ENCODE assay signal across 16 mouse cellular contexts in genomic region chr12:44899173-44899870, GRCm38 (mm10).
A peak's percentile ranks its signal among the peaks of the same experiment; 100 is the strongest.
DNase-seq lines count a peak whose midpoint lies in the region; ATAC-seq and TF ChIP-seq lines count a peak whose summit lies in the region.
"Had no signal": no experiment of that assay in that cellular context is flagged by ENCODE, and none has a peak within 500 bp of the region (broad histone marks: within the 10 kb centered on the region; RNA-seq: fewer than 3 reads in every experiment).

No protein-coding gene starts in this region.

- H3K4me3 ChIP-seq in gastrocnemius, adult 2 months, result no peak overlapping the region
- no peak overlapping the region for H3K4me3 ChIP-seq in forebrain, postnatal 0 days (ENCODE audit: low read depth, low read length)
- H3K4me3 ChIP-seq: embryonic facial prominence, embryonic 10.5 days; heart, embryonic 10.5 days; hindbrain, embryonic 15.5 days had no signal

- no peaks in the 10 kb centered on the region for H3K27me3 ChIP-seq in forebrain, postnatal 0 days (ENCODE audit: insufficient read depth, low read length)
- H3K27me3 ChIP-seq: hindbrain, embryonic 15.5 days had no signal

- DNase-seq in gastrocnemius, adult 18-20 months (ENCODE audit: low spot score), result peak; percentile 3
- DNase-seq in gastrocnemius, adult 2 months, result no peak
- DNase-seq in layer of hippocampus, adult 9-10 months (ENCODE audit: low spot score), result peak; percentile 45
- no peak for DNase-seq in layer of hippocampus, postnatal 36 days
- DNase-seq in forebrain, postnatal 0 days, result peak; percentile 48
- DNase-seq in right cerebral cortex, adult 18-20 months, result no peak
- DNase-seq: adrenal gland, adult 2 months; adrenal gland, postnatal 25 days; cerebellum, adult 2 months; cerebellum, postnatal 10 days; gastrocnemius, postnatal 36 days; heart, adult 18-20 months had no signal

- no peak overlapping the region for H3K27ac ChIP-seq in gastrocnemius, adult 2 months
- H3K27ac ChIP-seq in forebrain, postnatal 0 days (ENCODE audit: low read depth, low read length), result no peak overlapping the region
- H3K27ac ChIP-seq: embryonic facial prominence, embryonic 10.5 days; heart, embryonic 10.5 days; hindbrain, embryonic 15.5 days had no signal

- H3K9ac ChIP-seq in forebrain, postnatal 0 days, result no peak overlapping the region
- H3K9ac ChIP-seq: hindbrain, embryonic 15.5 days had no signal

- TF ChIP-seq CTCF in gastrocnemius, adult 2 months (IDR thresholded peaks at IDR 0.05), result no peak
- no peak for TF ChIP-seq CTCF in forebrain, postnatal 0 days (IDR thresholded peaks at IDR 0.05; ENCODE audit: low read depth)

- no peaks in the 10 kb centered on the region for H3K9me3 ChIP-seq in forebrain, postnatal 0 days (ENCODE audit: low read length)
- H3K9me3 ChIP-seq: embryonic facial prominence, embryonic 10.5 days; heart, embryonic 10.5 days; hindbrain, embryonic 15.5 days had no signal

- no peak overlapping the region for H3K4me2 ChIP-seq in forebrain, postnatal 0 days (ENCODE audit: low read depth)
- H3K4me2 ChIP-seq: hindbrain, embryonic 15.5 days had no signal

- peak; percentile 40; the same call in 1 of the 2 replicates for ATAC-seq in forebrain, postnatal 0 days
- ATAC-seq: intestine, postnatal 0 days had no signal

- 63% methylated on average over 5 of the region's 5 CpGs for WGBS in forebrain, postnatal 0 days

- H3K4me1 ChIP-seq in forebrain, postnatal 0 days (ENCODE audit: insufficient read depth), result no peaks in the 10 kb centered on the region
- H3K4me1 ChIP-seq: embryonic facial prominence, embryonic 10.5 days; hindbrain, embryonic 15.5 days had no signal

- intact Hi-C loops in gastrocnemius, adult 2 months (cut with DNase I), result no loop called here

- no peaks in the 10 kb centered on the region for H3K36me3 ChIP-seq in forebrain, postnatal 0 days (ENCODE audit: insufficient read depth)
- H3K36me3 ChIP-seq: embryonic facial prominence, embryonic 10.5 days; heart, embryonic 10.5 days; hindbrain, embryonic 15.5 days had no signal

Comparison
In these comparisons a context has a peak if more than half of its experiments do, and no peak if none do; other contexts are left out.
1. DNase-seq: peak in gastrocnemius, adult 18-20 months (single experiment), layer of hippocampus, adult 9-10 months (single experiment) and forebrain, postnatal 0 days (single experiment); none in gastrocnemius, adult 2 months (single experiment), layer of hippocampus, postnatal 36 days (0 of 2) and right cerebral cortex, adult 18-20 months (single experiment).